Mouse (Mus musculus): ENCODE results near the gene Wdr59.

- TF ChIP-seq CTCF (IDR thresholded peaks at IDR 0.05): peak; percentile 61
- no peak for TF ChIP-seq EP300 (IDR thresholded peaks at IDR 0.05)
Observed at GRCm38 (mm10) chr8:111403391-111403790, 118.5 kb downstream of the Wdr59 start.

Measured in lung, postnatal 0 days (tissue).